Mouse (Mus musculus) ES-E14 (cell line): ENCODE results near the gene Slc9a8. TPM values are rescaled to one million over a fixed set of nuclear protein-coding genes. Genes with fewer than 3 reads are reported as not detected.

Source experiments
- DNase-seq: peaks from one replicate; pipeline ENCODE4 v3.0.0-alpha.2; 2013; ENCODE audit warnings: low read depth, low spot score
- H3K27ac ChIP-seq: 2 replicates; pipeline ENCODE4 v1.5.1; 2012; ENCODE audit warnings: low read depth, mild to moderate bottlenecking, low read length, moderate library complexity, mixed read lengths; ENCODE audit not compliant: poor library complexity, insufficient read depth, severe bottlenecking
- H3K36me3 ChIP-seq: 2 replicates; pipeline ENCODE4 v1.6.1; 2012; ENCODE audit warnings: mild to moderate bottlenecking, low read length, moderate library complexity, mixed read lengths; ENCODE audit not compliant: control insufficient read depth, poor library complexity, insufficient read depth, severe bottlenecking
- H3K4me1 ChIP-seq, 2 experiments: fragments of 150-350 bp in 1 of 2; sonication (generic) in 1 of 2; 2 replicates each; pipeline ENCODE4 v1.6.1; 2012; ENCODE audit warnings: low read length in 2 of 2, mild to moderate bottlenecking in 1 of 2, mixed read lengths in 1 of 2; ENCODE audit not compliant: control insufficient read depth in 2 of 2, insufficient read depth in 2 of 2, poor library complexity in 1 of 2
- H3K4me3 ChIP-seq, 2 experiments: fragments of 150-350 bp in 1 of 2; sonication (generic) in 1 of 2; 2 replicates each; pipeline ENCODE4 v1.5.1; 2012; ENCODE audit warnings: low read length in 2 of 2, low read depth in 1 of 2, mild to moderate bottlenecking in 1 of 2, mixed read lengths in 1 of 2; ENCODE audit not compliant: insufficient read depth in 1 of 2, poor library complexity in 1 of 2, severe bottlenecking in 1 of 2
- H3K9ac ChIP-seq: 2 replicates; pipeline ENCODE4 v1.6.1; 2012; ENCODE audit warnings: low read depth, mild to moderate bottlenecking, low read length, mixed read lengths; ENCODE audit not compliant: poor library complexity, insufficient read depth, severe bottlenecking
- H3K9me3 ChIP-seq: fragments of 150-350 bp; sonication (generic); 2 replicates; pipeline ENCODE4 v1.6.1; 2012; ENCODE audit warnings: low read depth, mild to moderate bottlenecking, low read length; ENCODE audit not compliant: control insufficient read depth, insufficient read depth
- CHD2 ChIP-seq: IDR thresholded peaks from 2 replicates; pipeline ENCODE4 v1.6.1; 2014; ENCODE audit warnings: mild to moderate bottlenecking, low read depth, low read length, inconsistent platforms
- HCFC1 ChIP-seq: IDR thresholded peaks from 2 replicates; pipeline ENCODE4 v1.6.1; 2012; ENCODE audit warnings: low read length, inconsistent platforms, borderline replicate concordance; ENCODE audit not compliant: insufficient read depth
- MAFK ChIP-seq: IDR thresholded peaks from 2 replicates; pipeline ENCODE4 v1.6.1; 2014; ENCODE audit warnings: mild to moderate bottlenecking, low read depth, low read length, inconsistent platforms; ENCODE audit not compliant: insufficient read depth
- ZC3H11A ChIP-seq: IDR thresholded peaks from 2 replicates; pipeline ENCODE4 v1.6.1; 2012; ENCODE audit warnings: low read depth, mild to moderate bottlenecking, inconsistent platforms, low read length, borderline replicate concordance
- ZNF384 ChIP-seq: IDR thresholded peaks from 2 replicates; pipeline ENCODE4 v1.6.1; 2012; ENCODE audit warnings: low read depth, low read length, inconsistent platforms
- in situ Hi-C, 2 experiments: fragments of 600-800 bp; cut with MboI; formaldehyde crosslinking; loops; one replicate each; pipeline ENCODE4 v1.15.1; 2025; ENCODE audit warnings: low sequenced_read_pairs in 2 of 2, inconsistent platforms in 1 of 2; ENCODE audit not compliant: unreplicated experiment in 2 of 2
- total RNA-seq: library from RNA; depleted of rRNA; stranded (reverse); fragments of 300-350 nt; gene quantifications from 2 replicates; pipeline ENCODE4 v1.2.3, GENCODE M21; 2012

Slc9a8 gene
- total RNA-seq, 1 experiment, result 38.6 TPM

DNA sequence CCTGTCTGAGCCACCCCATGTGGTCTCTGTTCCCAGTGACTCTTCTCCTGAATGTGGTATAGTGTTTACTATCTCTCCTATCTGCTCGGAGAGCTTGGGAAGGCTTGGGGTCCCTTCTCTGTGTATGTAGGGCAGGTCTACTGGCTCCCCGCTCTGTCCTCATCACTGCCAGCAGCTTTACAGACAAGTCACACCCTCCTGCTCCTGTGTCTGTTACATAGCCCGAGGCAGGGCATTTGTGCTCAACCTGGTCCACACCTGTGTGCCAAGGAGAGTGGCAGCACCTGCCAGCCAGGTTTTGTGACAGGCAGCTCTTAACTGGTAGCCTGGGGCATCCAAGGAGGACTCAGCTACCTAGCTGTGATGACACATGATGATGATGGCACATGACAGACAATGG lies 49.1 kb downstream of the Slc9a8 start:
- TF ChIP-seq HCFC1, result no peak
- DNase-seq, result no peak
- H3K4me1 ChIP-seq, result peaks cover 0 to 8% of the 10 kb centered on the region in 2 experiments; a peak in 1 of 4 replicates
- H3K4me3 ChIP-seq, result no peak overlapping the region
- H3K9me3 ChIP-seq, result no peaks in the 10 kb centered on the region
- H3K27ac ChIP-seq, result no peak overlapping the region
- H3K36me3 ChIP-seq, result peaks cover 77% of the 10 kb centered on the region
- in situ Hi-C loops, result no loop called here
- H3K9ac ChIP-seq, result no peak overlapping the region

DNA sequence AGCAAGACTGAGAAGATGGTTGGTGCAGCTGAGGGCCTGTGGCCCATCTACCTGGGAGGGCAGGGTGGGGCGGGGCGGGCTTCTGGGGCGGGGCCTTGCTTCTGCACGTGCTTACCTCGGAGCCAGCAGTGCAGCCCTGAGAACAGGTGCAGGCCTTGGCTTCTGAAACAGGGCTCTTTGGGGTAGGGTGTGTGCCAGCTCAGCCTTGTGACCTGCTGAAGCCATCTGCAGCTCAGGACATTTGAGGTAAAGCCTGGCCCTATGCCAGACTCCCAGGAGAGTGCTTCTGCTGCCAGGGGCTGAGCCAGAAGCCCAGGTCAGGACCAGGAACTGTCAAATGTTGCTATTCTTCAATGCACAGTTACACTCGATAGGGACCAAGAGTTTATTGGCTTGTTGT lies 50.1 kb downstream of the Slc9a8 start:
- Histone ChIP-seq H3K9me3 (no peaks in the 10 kb centered on the region), H3K27ac (no peak overlapping the region), H3K4me1 (peaks cover 0 to 10% of the 10 kb centered on the region in 2 experiments; a peak in 1 of 4 replicates), H3K9ac (no peak overlapping the region), H3K4me3 (no peak overlapping the region), H3K36me3 (peaks cover 68% of the 10 kb centered on the region)
- DNase-seq, result no peak
- TF ChIP-seq CHD2, result no peak
- TF ChIP-seq HCFC1, result no peak
- no peak for TF ChIP-seq ZC3H11A
- TF ChIP-seq ZNF384, result no peak
- no peak for TF ChIP-seq MAFK
- in situ Hi-C loops, result no loop called here

DNA sequence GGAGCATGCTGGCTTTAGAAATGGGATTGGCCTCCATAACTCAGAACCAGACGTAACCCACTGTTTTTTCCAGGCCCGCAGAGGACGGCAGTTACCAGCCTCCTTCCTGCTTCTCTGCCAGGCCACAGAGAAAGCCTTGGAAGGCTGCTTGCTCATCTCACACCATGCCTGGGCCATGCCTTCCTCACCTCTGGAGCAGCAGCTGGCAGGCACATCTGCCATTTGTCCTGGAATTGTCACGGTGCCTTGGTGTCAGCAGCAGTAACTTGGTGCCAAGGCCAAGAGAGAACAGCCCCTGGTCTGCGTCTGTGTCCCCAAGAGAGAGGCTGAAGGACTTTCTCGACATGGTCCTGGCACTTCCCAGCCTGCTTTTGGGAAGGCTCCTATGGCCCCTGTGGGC lies 52.7 kb downstream of the Slc9a8 start:
- Histone ChIP-seq H3K9me3 (no peaks in the 10 kb centered on the region), H3K36me3 (peaks cover 53% of the 10 kb centered on the region), H3K27ac (no peak overlapping the region), H3K9ac (no peak overlapping the region), H3K4me1 (peaks cover 0 to 10% of the 10 kb centered on the region in 2 experiments; a peak in 1 of 4 replicates), H3K4me3 (no peak overlapping the region)
- DNase-seq, result no peak
- in situ Hi-C loops, result no loop called here
- TF ChIP-seq HCFC1 (no peak), ZNF384 (no peak), CHD2 (no peak), ZC3H11A (no peak), MAFK (no peak)

DNA sequence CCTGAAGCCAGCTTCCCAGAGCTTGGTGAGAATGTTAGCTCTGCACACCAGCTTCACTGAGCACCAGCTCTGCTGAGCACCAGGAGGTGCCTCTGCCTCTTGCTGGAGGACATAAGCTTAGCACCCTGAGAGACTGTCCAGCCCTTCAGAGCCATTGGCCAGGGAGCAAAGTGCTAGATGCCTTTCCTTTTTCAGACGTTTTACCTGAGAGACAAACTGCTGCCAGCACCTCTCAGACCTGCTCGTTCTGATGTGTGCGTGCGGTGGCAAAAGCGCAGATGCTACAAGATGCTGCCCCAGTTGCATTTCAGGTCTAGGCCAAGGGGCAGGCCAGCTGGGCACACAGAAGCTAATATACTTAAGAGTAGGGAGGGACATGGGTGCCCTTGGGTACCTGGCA lies 54.1 kb downstream of the Slc9a8 start:
- Histone ChIP-seq H3K4me1 (peaks cover 0 to 9% of the 10 kb centered on the region in 2 experiments; a peak in 1 of 4 replicates), H3K4me3 (no peak overlapping the region), H3K27ac (no peak overlapping the region), H3K9me3 (no peaks in the 10 kb centered on the region), H3K9ac (no peak overlapping the region), H3K36me3 (peaks cover 43% of the 10 kb centered on the region)
- no peak for TF ChIP-seq HCFC1
- no peak for TF ChIP-seq CHD2
- no peak for TF ChIP-seq MAFK
- no peak for TF ChIP-seq ZNF384
- no peak for TF ChIP-seq ZC3H11A
- in situ Hi-C loops, result no loop called here
- DNase-seq, result no peak

DNA sequence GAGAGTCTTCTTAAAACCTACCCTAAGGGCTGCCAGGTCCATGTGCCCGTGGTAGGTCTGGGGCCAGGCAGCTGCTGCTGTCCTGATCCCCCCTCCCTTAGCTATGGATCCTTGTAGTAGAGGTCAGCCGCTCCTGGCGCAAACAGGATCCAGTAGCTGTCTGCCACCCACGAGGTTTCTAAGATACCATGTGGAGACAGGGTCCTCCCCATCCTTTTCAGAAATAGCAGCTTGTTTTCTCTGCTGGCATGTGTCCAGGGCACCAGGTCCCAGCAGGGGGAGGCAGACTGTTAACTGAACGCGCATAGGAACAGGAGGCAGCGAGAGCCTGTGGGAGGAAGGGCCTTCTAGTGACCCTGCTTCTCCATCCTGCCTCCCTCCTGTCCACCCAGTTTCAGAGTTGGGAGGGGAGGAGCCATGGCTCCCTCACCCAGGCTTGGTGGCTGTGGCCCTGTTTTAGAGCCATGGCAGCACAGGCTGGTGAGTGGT lies 54.7 kb downstream of the Slc9a8 start:
- no peak overlapping the region for H3K4me3 ChIP-seq
- no peak overlapping the region for H3K27ac ChIP-seq
- H3K36me3 ChIP-seq, result peaks cover 36% of the 10 kb centered on the region
- in situ Hi-C loops, result no loop called here
- no peaks in the 10 kb centered on the region for H3K9me3 ChIP-seq
- no peak for TF ChIP-seq HCFC1
- TF ChIP-seq ZC3H11A, result no peak
- no peak for DNase-seq
- H3K9ac ChIP-seq, result no peak overlapping the region
- peaks cover 0 to 6% of the 10 kb centered on the region in 2 experiments; a peak in 1 of 4 replicates for H3K4me1 ChIP-seq
